Mouse (Mus musculus): ENCODE data around the gene Fuca2.
"Not testable (repeated sequence)": the region's sequence is repeated elsewhere in the genome, so short reads cannot be mapped to it uniquely, and the experiment has no call there.

Gene Fuca2

GRCm38 (mm10) chr10:13499331-13499730, at the start of gene Fuca2:
Fuca2 (plus strand) TSS chr10:13499540.
- DNase-seq (ENCODE audit: low read depth, low spot score), result no peak

GRCm38 (mm10) chr10:13451640-13452039, 47.7 kb upstream of the Fuca2 start:
- DNase-seq (ENCODE audit: low read depth, low spot score), result no peak

GRCm38 (mm10) chr10:13453200-13453990, 45.9 kb upstream of the Fuca2 start:
- no peak for DNase-seq (ENCODE audit: low read depth, low spot score)

GRCm38 (mm10) chr10:13464295-13464694, 35.0 kb upstream of the Fuca2 start:
- DNase-seq (ENCODE audit: low read depth, low spot score), result not testable (repeated sequence)

GRCm38 (mm10) chr10:13466925-13467324, 32.4 kb upstream of the Fuca2 start:
- no peak for DNase-seq (ENCODE audit: low read depth, low spot score)

GRCm38 (mm10) chr10:13468025-13468529, 31.3 kb upstream of the Fuca2 start:
- DNase-seq (ENCODE audit: low read depth, low spot score), result not testable (repeated sequence)

GRCm38 (mm10) chr10:13470236-13470635, 29.1 kb upstream of the Fuca2 start:
- no peak for DNase-seq (ENCODE audit: low read depth, low spot score)

GRCm38 (mm10) chr10:13473287-13473832, 26.0 kb upstream of the Fuca2 start:
- no peak for DNase-seq (ENCODE audit: low read depth, low spot score)

- DNase-seq (ENCODE audit: low read depth, low spot score), result peak; percentile 9
Observed at GRCm38 (mm10) chr10:13473833-13474567, 25.3 kb upstream of the Fuca2 start, which contains the start of gene Phactr2. Phactr2 (minus strand) TSS chr10:13474412.

GRCm38 (mm10) chr10:13474568-13474955, 24.8 kb upstream of the Fuca2 start:
- DNase-seq (ENCODE audit: low read depth, low spot score), result no peak

- DNase-seq (ENCODE audit: low read depth, low spot score), result no peak
Observed at GRCm38 (mm10) chr10:13475121-13475520, 24.2 kb upstream of the Fuca2 start.

GRCm38 (mm10) chr10:13479341-13479740, 20.0 kb upstream of the Fuca2 start:
- no peak for DNase-seq (ENCODE audit: low read depth, low spot score)

- no peak for DNase-seq (ENCODE audit: low read depth, low spot score)
Observed at GRCm38 (mm10) chr10:13485958-13486357, 13.4 kb upstream of the Fuca2 start.

- no peak for DNase-seq (ENCODE audit: low read depth, low spot score)
Observed at GRCm38 (mm10) chr10:13489671-13490070, 9.7 kb upstream of the Fuca2 start.

- DNase-seq (ENCODE audit: low read depth, low spot score), result no peak
Observed at GRCm38 (mm10) chr10:13493978-13494686, 5.2 kb upstream of the Fuca2 start.

GRCm38 (mm10) chr10:13496315-13496714, 3.0 kb upstream of the Fuca2 start:
- DNase-seq (ENCODE audit: low read depth, low spot score), result no peak

- DNase-seq (ENCODE audit: low read depth, low spot score), result no peak
Observed at GRCm38 (mm10) chr10:13500473-13500872, 1.1 kb downstream of the Fuca2 start.

GRCm38 (mm10) chr10:13500938-13501496, 1.7 kb downstream of the Fuca2 start:
- peak; percentile 68 for DNase-seq (ENCODE audit: low read depth, low spot score)

- DNase-seq (ENCODE audit: low read depth, low spot score), result not testable (repeated sequence)
Observed at GRCm38 (mm10) chr10:13501533-13501932, 2.2 kb downstream of the Fuca2 start.

GRCm38 (mm10) chr10:13502371-13502770, 3.0 kb downstream of the Fuca2 start:
- no peak for DNase-seq (ENCODE audit: low read depth, low spot score)

- DNase-seq (ENCODE audit: low read depth, low spot score), result no peak
Observed at GRCm38 (mm10) chr10:13521857-13522256, 22.5 kb downstream of the Fuca2 start.
